Mouse (Mus musculus) spleen, postnatal 4 days (tissue): ENCODE results near the gene Cpt1a.

Source experiments
- DNase-seq, 2 experiments: peaks; one replicate each; pipeline ENCODE4 v3.0.0; 2022; ENCODE audit warnings: low spot score in 2 of 2

Cpt1a gene

DNA sequence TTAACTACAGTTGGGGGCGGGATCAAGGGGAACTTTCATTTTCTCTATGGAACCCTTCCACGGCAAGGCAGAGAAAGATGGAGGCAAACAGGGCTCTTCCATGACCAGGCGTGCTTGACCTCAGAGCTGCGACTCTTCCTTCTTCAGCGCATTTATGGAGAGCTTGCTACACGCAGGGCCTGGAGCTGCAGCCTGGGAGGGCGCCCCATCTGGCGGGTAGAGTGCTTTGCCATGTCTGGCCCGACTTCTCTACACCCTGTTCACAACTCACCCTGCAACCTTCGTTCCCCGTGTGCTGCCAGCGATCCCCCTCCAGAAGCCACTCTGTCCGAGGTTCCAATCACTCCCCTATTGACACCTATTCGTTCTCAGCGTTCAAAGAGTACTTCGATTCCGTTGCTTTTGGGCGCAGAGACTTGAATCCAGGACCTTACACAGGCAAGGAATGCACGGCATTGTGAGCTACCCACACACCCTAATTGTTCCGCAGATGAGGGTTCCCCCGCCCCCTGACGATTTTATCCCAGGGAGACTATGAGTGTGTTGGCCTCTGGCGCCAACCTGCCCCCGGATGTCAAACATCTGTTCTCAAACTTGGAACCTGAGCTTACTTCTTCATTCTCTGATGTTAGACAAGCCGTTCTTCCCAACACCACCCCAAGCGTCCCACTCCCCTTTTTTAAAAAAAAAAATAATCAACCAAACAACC, at the start of gene Cpt1a:
Gene Cpt1a (plus strand): TSS at position 74 of the 709 bp plus-strand sequence.
- DNase-seq, result peak; percentile 73 to 87

DNA sequence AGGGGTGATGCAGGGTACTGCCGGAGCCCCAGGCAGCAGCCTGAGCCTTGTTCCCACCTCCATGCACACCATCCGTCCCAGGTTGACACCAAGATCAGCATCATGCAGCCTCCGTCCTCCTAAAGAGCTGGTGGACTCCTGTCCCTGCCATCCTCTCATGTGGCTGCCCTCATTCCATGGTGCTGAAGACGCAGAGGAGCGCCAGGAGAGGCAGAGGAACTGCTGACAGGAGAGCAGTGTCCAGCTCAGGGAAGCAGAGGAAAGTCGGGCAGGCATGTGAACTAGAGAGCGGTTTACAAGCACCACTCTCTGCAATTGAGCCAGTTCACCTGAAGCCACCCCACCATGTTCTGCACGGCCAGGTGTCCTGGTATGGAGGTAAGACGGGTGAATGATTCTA, 48.8 kb upstream of the Cpt1a start:
- no peak for DNase-seq

GRCm38 (mm10) chr19:3275744-3276365, 46.3 kb upstream of the Cpt1a start:
- DNase-seq, result no peak

- DNase-seq, result no peak
Observed at GRCm38 (mm10) chr19:3281886-3282285, 40.2 kb upstream of the Cpt1a start.

GRCm38 (mm10) chr19:3282572-3283467, 39.3 kb upstream of the Cpt1a start, which contains the start of the genes Mrpl21 and Ighmbp2:
Gene Mrpl21 (plus strand): TSS chr19:3282901.
Gene Ighmbp2 (minus strand): TSS chr19:3283017.
- peak; percentile 82 to 90 for DNase-seq

DNA sequence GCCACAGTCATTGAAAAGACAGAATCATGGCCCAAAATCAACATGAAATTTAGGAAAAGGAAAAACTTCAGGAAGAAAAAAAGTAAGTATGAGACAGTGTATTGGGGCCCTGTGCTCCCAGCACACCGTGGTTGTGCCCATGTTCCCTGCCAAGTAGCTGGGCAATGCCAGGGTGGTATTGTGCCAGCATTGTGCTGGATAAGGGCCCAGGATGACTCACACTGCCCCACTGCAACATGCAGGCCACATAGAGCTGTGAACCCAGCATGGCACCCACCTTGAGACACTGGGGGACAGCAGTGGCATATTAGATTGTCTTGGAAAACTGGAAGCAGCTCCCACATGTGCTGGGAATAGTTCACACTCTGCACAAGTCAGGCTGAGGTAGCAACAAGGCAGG, 33.1 kb upstream of the Cpt1a start:
- no peak for DNase-seq

- DNase-seq, result peak; percentile 54 to 80
Observed at GRCm38 (mm10) chr19:3292028-3292427, 30.1 kb upstream of the Cpt1a start.

- DNase-seq, result no peak
Observed at GRCm38 (mm10) chr19:3292993-3293392, 29.1 kb upstream of the Cpt1a start.

- DNase-seq, result no peak
Observed at GRCm38 (mm10) chr19:3295245-3295644, 26.9 kb upstream of the Cpt1a start.

DNA sequence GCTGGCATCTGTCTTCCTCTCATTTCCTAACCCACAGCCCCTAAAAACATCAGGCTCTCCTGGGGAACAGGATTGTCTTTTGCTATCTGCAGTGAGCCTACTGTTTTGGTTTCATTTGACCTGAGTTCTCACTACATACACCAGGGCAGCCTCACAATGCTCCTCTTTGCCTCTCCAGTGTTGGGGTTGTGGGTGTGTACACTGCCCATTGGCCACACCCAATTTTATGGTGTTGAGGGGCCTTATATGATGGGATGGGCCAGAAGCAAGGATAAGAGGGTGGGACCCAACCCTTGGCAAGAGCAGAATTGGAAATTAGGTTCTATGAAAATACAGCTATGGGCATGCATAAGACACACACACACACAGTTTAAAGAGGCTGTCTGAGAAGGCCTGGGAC, 25.1 kb upstream of the Cpt1a start:
- no peak for DNase-seq

- DNase-seq, result no peak
Observed at GRCm38 (mm10) chr19:3297775-3298174, 24.4 kb upstream of the Cpt1a start.

- DNase-seq, result no peak
Observed at GRCm38 (mm10) chr19:3304017-3304416, 18.1 kb upstream of the Cpt1a start.

- DNase-seq, result peak in 1 of 2 experiments; percentile 52
Observed at GRCm38 (mm10) chr19:3307175-3307949, 14.8 kb upstream of the Cpt1a start.

DNA sequence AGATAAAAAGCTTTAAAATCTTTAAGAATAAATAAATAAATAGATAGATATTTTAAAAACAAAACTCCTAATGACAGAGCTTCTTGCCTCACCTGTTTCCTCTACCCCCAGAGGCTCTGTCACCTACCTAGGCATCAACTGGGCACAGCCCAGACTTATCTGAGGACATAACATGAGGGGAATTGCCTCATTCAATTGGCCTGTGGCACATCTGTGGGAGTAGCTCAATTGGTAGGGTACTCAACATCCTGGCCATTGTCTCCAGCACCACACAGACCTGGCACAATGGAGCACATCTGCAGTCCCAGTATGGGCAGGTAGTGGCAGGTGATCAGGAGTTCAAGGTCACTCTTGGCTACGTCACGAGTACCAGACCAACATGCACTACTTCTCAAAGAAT, 2.8 kb upstream of the Cpt1a start:
- DNase-seq, result no peak

DNA sequence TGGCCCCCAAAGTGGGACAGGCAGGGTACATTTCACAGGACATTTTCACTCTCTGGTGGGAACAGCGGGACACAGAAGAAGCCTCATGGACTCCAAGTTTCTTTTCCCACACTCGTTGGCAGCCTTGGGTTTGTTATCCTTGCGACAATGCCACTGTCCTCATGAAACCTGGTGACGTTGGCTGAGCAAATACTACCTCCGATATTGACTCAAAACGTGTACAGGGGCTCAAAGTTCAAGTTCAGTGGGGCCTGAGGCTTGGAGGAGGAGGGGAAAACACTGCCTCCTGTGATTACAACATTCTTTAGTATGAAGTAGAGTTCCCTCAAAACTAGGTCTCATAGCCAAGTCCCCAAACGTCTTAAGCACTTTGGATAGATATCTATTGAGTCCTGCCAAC, 2.0 kb upstream of the Cpt1a start:
- DNase-seq, result no peak

- no peak for DNase-seq
Observed at GRCm38 (mm10) chr19:3320801-3321200, 1.3 kb upstream of the Cpt1a start.

- DNase-seq, result peak; percentile 61 to 80
Observed at GRCm38 (mm10) chr19:3321617-3322016, 517 bp upstream of the Cpt1a start.

DNA sequence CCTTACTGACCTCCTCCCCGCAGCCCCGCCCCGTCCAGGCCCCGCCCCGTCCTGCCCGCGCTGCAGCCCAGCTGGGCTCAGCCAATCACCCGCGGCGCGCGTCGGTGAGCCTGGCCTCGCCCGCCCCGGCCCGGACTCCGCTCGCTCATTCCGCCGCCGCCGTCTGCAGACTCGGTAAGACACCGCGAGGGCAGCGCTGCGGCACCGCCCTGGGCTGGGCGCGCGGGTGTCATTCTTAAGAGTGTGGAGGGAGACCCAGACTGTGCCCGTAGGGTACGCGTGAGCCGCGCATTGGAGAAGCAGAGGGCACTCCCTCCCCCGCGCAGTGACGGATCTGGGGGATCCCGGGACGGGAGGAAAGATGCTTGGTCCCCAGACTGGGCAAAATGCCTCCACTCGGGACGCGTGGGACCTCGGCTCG, 1.1 kb downstream of the Cpt1a start:
- peak; percentile 93 to 97 for DNase-seq

GRCm38 (mm10) chr19:3323753-3324270, 1.7 kb downstream of the Cpt1a start:
- DNase-seq, result peak; percentile 66 to 86

DNA sequence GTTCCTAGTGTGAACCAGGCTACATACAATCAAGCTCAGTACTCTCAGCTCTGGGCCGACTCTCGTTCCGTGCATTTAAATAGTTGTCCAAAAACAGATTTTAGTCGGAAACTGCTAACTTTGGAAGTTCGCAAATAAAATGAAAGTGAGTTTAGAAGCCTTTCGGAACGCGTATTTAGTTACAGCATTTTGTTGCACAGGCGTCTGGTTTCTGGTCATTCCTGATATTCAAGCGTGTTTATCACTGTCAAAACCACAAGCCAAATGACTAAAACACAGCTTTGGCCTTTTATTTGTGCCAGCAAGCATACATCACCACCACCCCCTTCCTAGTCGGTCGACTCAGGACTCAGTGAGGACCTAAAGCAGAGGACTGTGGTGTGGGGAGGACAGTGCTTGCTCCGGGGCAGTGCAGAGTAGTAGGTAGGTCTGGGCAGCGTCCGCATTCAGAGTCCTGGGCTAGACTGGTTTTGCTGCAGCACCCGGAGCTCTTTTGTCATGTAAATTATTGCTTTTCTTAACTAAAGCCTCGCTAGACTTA, 2.2 kb downstream of the Cpt1a start:
- DNase-seq, result peak in 1 of 2 experiments; percentile 28
